Mouse (Mus musculus) cerebellum, adult 2 months (tissue): ENCODE data around the gene Fsip1.

ENCODE experiments used
- CTCF ChIP-seq: fragments of 200-500 bp; IDR thresholded peaks from 2 replicates; pipeline ENCODE4 v1.5.1; 2011; ENCODE audit warnings: low read depth, mild to moderate bottlenecking, control low read depth, low read length, moderate library complexity, borderline replicate concordance; ENCODE audit not compliant: insufficient read depth
- POLR2A ChIP-seq: fragments of 200-500 bp; IDR thresholded peaks from 2 replicates; pipeline ENCODE4 v1.6.1; 2011; ENCODE audit warnings: low read length, control low read depth, borderline replicate concordance; ENCODE audit not compliant: insufficient read depth

DNA sequence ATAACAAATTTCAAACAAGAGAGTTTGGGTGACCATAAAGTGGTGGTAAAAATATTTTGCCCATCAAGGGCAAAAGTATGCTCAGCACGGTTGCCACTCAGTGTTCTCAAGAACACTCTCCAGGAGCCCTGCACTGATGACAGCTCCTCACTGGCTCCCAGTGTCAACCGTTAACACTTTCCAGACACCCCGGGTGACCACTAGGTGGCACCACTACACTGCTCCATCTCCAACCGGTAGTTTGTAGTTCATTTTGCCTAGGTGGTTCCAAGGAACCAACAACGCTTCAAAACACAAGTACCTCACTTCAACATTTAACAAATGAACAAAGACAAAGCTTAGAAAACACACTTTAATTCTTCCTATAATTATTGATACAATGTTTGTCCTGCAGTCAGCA, 56.9 kb downstream of the Fsip1 start:
- TF ChIP-seq CTCF (peak; percentile 89), POLR2A (no peak)
